Mouse (Mus musculus) hindbrain, embryonic 11.5 days (tissue): ENCODE data around the gene Prm1. TPM values are rescaled to one million over a fixed set of nuclear protein-coding genes. Genes with fewer than 3 reads are reported as not detected.

Experiments used
- ATAC-seq: fragments of 200-750 bp; cut with Nextera tagmentation; 2 replicates; pipeline ENCODE4 v1.8.0; 2017; ENCODE audit warnings: mild to moderate bottlenecking, moderate TSS enrichment, moderate library complexity; ENCODE audit not compliant: low FRiP score
- DNase-seq: peaks from one replicate; pipeline ENCODE4 v3.0.0-alpha.2; 2015; ENCODE audit warnings: low spot score
- H3K27ac ChIP-seq: fragments of 300-500 bp; sonication (generic); 2 replicates; pipeline ENCODE4 v1.5.1; 2014; ENCODE audit warnings: mild to moderate bottlenecking, low read depth, low read length
- H3K27me3 ChIP-seq: fragments of 300-500 bp; sonication (generic); 2 replicates; pipeline ENCODE4 v1.6.1; 2014; ENCODE audit warnings: mild to moderate bottlenecking, low read length, moderate library complexity, mixed read lengths; ENCODE audit not compliant: control insufficient read depth, insufficient read depth
- H3K36me3 ChIP-seq: fragments of 300-500 bp; sonication (generic); 2 replicates; pipeline ENCODE4 v1.6.1; 2014; ENCODE audit warnings: mild to moderate bottlenecking, low read length, moderate library complexity, mixed read lengths; ENCODE audit not compliant: control insufficient read depth, insufficient read depth
- H3K4me1 ChIP-seq: fragments of 300-500 bp; sonication (generic); replicated peaks from 2 replicates; pipeline ENCODE4 v1.6.1; 2014; ENCODE audit warnings: low read length, mixed read lengths; ENCODE audit not compliant: control insufficient read depth, insufficient read depth
- H3K4me2 ChIP-seq: fragments of 300-500 bp; sonication (generic); replicated peaks from 2 replicates; pipeline ENCODE4 v1.6.1; 2014; ENCODE audit warnings: mild to moderate bottlenecking, low read depth, low read length
- H3K4me3 ChIP-seq: fragments of 300-500 bp; sonication (generic); 2 replicates; pipeline ENCODE4 v1.5.1; 2014; ENCODE audit warnings: low read depth, low read length
- H3K9ac ChIP-seq: fragments of 300-500 bp; sonication (generic); 2 replicates; pipeline ENCODE4 v1.6.1; 2014; ENCODE audit warnings: low read depth, low read length
- H3K9me3 ChIP-seq: fragments of 300-500 bp; sonication (generic); 2 replicates; pipeline ENCODE4 v1.6.1; 2016; ENCODE audit warnings: low read length; ENCODE audit not compliant: control insufficient read depth
- whole genome bisulfite sequencing: fragments of 180-500 bp; shearing (Covaris S2); extraction: QIAGEN DNeasy Blood & Tissue Kit; methylation state at CpG from one replicate; pipeline ENCODE4 v1.1.7; 2014; 5-methylcytosine and 5-hydroxymethylcytosine counted together
- polyA plus RNA-seq: library from polyadenylated mRNA; unstranded; fragments of >200 nt; fragmentation: Nextera tagmentation; extraction: Ambion mirVana; gene quantifications from 2 replicates; pipeline ENCODE4 v1.2.1, GENCODE M21; 2014

Gene Prm1
- polyA plus RNA-seq, 1 experiment from 2014 or later = not detected

DNA sequence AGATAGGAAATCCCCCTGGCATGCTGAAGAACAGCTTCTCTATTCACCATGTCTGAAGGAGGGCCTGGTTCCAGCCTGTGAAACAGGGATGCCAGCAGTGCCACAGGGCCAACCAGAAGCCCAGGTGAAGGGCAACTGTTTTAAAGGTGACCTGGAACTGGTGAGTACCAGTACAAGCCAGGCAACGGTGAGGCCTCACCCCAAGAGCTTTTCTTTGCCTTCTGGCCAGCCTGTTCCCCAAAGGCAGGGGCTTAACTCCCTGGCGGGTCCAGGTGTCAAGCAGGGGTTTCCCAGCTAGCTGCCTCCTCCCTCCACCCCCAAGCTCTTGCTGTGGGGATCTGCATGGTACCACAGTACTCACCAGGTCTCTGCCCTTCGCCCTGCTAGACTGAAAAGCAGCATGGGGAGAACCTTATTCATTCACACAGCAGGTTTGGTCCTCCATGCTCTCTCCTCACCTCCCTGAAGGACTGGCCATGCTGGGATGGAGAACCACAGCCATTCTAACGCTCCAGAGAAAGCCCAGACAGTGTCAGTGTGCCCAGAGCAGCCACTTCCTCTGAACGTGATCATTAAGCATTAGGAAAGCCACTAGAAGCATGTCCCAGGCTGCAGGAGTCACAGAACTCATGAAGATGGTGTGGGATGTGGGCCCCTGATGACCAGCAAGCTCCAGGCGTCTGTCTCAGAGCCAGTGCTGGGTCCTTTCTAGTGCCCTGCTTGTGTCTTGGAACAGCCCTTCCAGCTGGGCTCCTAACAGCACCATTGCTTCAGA is 23.1 kb downstream of the Prm1 start:
- WGBS = 41% methylated on average over 6 of the region's 6 CpGs
- Histone ChIP-seq H3K27ac (no peak overlapping the region), H3K27me3 (peaks cover 15% of the 10 kb centered on the region)

DNA sequence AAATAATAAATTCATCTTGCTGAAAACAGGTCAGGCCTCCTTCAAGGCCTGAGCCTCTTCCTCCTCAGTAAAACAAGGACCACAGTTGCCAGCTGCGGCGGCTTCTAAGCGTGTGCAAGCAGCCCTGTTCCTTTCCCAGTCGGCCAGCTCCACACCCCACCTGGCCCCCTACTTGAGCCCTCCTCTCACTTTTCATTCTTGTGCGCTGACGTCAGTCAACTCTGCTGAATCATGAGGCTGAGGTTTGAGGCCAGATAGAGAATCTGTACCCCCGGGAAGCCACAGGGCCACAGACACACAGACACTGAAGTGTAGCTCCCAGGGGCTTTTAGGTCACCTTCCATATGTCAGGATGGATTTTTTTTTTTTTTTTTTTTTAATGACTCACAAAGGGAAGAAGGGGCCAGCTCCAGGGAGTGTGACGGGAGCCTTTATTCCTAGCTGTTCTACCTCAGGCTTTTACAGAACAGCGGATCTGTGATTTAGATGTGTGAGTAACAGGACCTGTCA is 23.7 kb downstream of the Prm1 start:
- Histone ChIP-seq H3K4me1 (no peaks in the 10 kb centered on the region; the same call in 1 of the 2 replicates), H3K4me3 (no peak overlapping the region), H3K27ac (no peak overlapping the region), H3K9me3 (no peaks in the 10 kb centered on the region), H3K4me2 (no peak overlapping the region), H3K36me3 (no peaks in the 10 kb centered on the region), H3K27me3 (peaks cover 15% of the 10 kb centered on the region), H3K9ac (no peak overlapping the region)
- 32% methylated on average over 9 of the region's 9 CpGs for WGBS
- no peak for ATAC-seq
- DNase-seq = no peak

More for the DNA sequence above, 23.1 kb downstream of the Prm1 start:
- Histone ChIP-seq H3K9ac (no peak overlapping the region), H3K4me3 (no peak overlapping the region), H3K4me2 (no peak overlapping the region), H3K9me3 (no peaks in the 10 kb centered on the region), H3K36me3 (no peaks in the 10 kb centered on the region), H3K4me1 (no peaks in the 10 kb centered on the region; the same call in 1 of the 2 replicates)
- DNase-seq = no peak
- no peak for ATAC-seq

DNA sequence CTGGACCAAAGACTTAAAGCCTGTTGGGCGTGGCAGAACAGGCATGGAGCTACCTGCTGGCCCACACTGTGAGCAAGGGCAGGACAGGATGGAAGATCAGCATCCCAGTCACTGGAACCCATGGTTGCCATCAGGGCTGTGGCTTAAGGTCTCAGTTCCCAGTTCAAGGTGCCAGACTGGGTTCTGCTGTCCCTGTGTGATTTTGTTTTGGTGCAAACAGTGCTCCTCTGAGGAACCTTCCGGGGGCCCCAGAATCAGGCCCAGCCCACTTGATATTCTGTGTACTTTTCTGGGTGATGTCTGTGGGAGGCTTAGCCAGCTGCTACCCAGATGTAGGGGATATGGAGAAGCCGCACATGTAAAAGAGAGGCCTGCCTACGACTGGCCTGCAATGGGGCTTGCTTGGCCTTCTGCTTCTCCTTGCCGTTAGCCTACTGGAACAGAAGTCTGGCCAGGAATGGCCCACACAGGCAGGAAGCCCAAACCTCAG is 25.0 kb downstream of the Prm1 start:
- Histone ChIP-seq H3K27ac (no peak overlapping the region), H3K36me3 (no peaks in the 10 kb centered on the region), H3K4me2 (no peak overlapping the region), H3K4me1 (no peaks in the 10 kb centered on the region; the same call in 1 of the 2 replicates), H3K9ac (no peak overlapping the region), H3K4me3 (no peak overlapping the region), H3K9me3 (no peaks in the 10 kb centered on the region), H3K27me3 (peaks cover 15% of the 10 kb centered on the region)
- ATAC-seq (no peak), DNase-seq (no peak)
- WGBS = 79% methylated on average over 5 of the region's 5 CpGs

DNA sequence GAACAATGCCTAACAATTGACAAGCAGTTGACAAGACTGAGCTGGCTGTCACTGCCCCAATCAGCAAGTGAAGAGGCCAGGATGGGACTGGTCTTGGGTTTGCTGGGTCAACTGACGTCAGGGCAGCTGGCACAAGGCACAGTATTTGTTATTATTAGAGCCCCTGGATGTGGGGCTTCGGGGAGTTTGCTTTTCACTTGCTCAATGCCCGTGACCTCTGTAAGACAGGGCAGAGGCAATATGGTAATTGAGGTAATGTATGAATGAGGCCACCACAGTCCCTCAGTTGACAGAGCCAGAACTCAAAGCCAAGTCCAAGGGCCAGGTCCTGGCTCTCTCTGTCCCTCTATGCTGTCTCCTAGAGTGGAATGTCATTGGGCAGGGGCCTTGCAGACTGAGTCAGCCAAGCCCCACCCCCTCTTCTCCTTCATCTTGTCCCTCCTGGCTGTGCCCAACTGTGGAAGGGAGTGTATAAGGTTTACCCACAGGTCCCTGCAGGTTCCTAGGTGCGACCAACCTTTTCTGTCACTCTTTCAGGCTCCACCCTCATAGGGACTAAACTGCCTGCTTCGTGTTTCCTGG is 28.0 kb downstream of the Prm1 start:
- DNase-seq (no peak), ATAC-seq (no peak)
- Histone ChIP-seq H3K4me3 (no peak overlapping the region), H3K27ac (no peak overlapping the region), H3K4me2 (no peak overlapping the region), H3K36me3 (no peaks in the 10 kb centered on the region), H3K9ac (no peak overlapping the region), H3K27me3 (no peaks in the 10 kb centered on the region; the same call in 1 of the 2 replicates), H3K4me1 (no peaks in the 10 kb centered on the region; the same call in 1 of the 2 replicates), H3K9me3 (no peaks in the 10 kb centered on the region)
- 64% methylated on average over 5 of the region's 5 CpGs for WGBS

DNA sequence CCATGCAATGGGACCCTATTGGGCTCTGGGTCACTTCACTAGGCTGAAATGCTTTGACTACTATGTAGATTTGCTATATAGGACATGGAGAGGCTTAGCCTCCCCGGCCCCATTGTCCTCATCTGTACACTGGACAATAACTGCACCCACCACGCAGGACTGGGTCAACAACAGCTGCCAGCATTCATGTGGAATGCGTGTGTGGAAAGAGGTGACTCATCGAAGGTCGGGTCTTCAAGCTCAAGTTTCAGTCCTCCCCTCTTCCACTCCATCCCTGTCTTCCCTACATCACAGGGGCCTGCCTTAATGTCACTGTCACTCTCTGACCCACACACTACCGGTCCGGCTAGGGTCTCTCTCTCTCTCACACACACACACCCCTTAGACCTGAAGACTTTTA is 29.3 kb downstream of the Prm1 start:
- Histone ChIP-seq H3K36me3 (no peaks in the 10 kb centered on the region), H3K9ac (no peak overlapping the region), H3K9me3 (no peaks in the 10 kb centered on the region), H3K4me3 (no peak overlapping the region), H3K4me2 (no peak overlapping the region), H3K4me1 (no peaks in the 10 kb centered on the region), H3K27me3 (no peaks in the 10 kb centered on the region), H3K27ac (no peak overlapping the region)
- ATAC-seq = no peak; the same call in 1 of the 2 replicates
- 62% methylated on average over 7 of the region's 7 CpGs for WGBS
- DNase-seq = no peak

DNA sequence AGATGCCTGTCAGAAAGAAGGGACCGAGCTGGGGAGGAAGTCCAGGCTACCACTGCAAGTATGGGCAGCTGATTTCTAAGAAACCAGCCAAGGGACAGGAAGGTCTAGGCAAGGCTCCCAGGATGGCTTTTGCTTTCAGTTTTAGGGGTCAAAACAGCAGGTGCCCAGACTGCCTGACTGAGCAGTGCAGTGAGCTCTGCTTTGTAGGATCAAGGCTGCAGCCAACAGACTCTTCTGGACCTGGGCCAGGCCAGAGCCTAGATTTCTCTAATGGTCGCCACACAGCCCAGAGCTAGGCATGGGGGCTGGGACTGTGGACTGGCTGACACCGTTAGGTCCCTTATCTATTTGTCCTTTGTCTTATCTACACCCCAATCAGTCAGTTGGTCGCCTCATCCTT is 30.9 kb downstream of the Prm1 start:
- no peak overlapping the region for H3K4me2 ChIP-seq
- H3K27me3 ChIP-seq = no peaks in the 10 kb centered on the region
- no peaks in the 10 kb centered on the region for H3K4me1 ChIP-seq
- H3K9ac ChIP-seq = no peak overlapping the region
- no peak for DNase-seq
- H3K9me3 ChIP-seq = no peaks in the 10 kb centered on the region
- no peak overlapping the region for H3K4me3 ChIP-seq
- no peak for ATAC-seq
- no peak overlapping the region for H3K27ac ChIP-seq
- 82% methylated on average over 4 of the region's 4 CpGs for WGBS
- H3K36me3 ChIP-seq = no peaks in the 10 kb centered on the region

DNA sequence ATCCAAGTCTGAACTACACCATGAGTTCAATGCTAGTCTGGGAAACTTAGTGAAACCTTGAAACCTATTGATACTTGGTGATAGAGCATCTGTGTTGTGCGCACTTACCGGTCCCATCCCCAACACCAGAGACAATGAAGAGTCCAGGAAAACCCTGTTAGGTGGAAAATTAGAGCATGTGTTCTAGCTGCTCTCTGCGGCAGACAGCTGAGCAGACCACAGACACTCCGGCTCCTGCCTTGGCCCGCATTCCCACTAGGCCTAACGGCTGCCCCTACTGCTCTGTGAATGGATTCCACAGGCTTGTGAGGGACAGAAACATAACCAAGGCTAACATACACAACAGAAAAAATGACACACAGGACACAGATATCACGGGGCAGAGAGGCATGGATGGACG is 32.1 kb downstream of the Prm1 start:
- Histone ChIP-seq H3K27ac (no peak overlapping the region), H3K36me3 (no peaks in the 10 kb centered on the region), H3K4me3 (no peak overlapping the region), H3K9ac (no peak overlapping the region), H3K4me2 (no peak overlapping the region), H3K27me3 (no peaks in the 10 kb centered on the region), H3K9me3 (no peaks in the 10 kb centered on the region), H3K4me1 (no peaks in the 10 kb centered on the region)
- WGBS = 88% methylated on average over 8 of the region's 8 CpGs
- ATAC-seq = no peak
- no peak for DNase-seq

DNA sequence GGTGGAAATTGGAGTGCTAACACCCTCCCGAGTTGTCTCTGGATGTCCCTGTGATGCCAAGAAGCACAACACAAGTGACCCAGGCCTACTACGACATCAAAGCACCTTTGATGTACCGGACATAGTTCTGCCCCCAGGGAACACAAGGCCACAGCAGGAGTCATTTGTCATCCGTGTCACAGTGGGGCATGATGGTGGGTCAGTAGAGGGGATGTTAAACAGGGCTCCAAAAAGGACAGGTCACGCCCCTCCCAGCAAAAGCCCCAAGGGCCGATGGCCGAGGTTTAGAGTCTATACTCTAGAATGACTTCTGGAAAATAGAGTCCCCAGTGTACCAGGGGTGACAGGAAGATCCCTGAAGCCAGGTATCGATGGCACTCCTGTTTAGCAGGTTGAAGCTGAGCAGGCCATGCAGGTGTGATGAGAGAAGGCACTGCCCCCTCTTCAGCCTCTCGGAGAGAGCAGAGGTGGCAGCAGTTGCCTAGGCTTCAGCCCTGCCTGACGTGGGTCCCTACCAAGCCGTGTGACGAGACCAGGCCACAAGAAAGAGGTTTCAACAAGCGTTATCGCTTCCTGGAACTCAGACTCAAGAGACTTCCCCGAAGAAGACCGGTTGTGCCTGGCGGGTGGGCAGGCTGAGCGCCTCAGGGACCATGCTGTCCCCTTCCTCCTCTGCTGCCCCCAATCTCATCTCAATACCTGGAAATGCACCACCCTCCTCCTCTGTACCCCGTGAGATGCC is 33.7 kb downstream of the Prm1 start:
- WGBS = 50% methylated on average over 19 of the region's 19 CpGs

More for the DNA sequence above, 33.7 kb downstream of the Prm1 start:
- Histone ChIP-seq H3K4me2 (no peak overlapping the region), H3K9ac (no peak overlapping the region), H3K27ac (no peak overlapping the region), H3K36me3 (no peaks in the 10 kb centered on the region), H3K4me1 (no peaks in the 10 kb centered on the region), H3K9me3 (no peaks in the 10 kb centered on the region), H3K4me3 (no peak overlapping the region), H3K27me3 (no peaks in the 10 kb centered on the region)
- ATAC-seq = no peak
- DNase-seq = no peak
